Mouse (Mus musculus) limb, embryonic 14.5 days (tissue): Measurements from ENCODE around the gene Furin. TPM values are rescaled to one million over a fixed set of nuclear protein-coding genes. Genes with fewer than 3 reads are reported as not detected.

Experiments used
- ATAC-seq: fragments of 200-750 bp; cut with Nextera tagmentation; 2 replicates; pipeline ENCODE4 v1.8.0; 2017; ENCODE audit warnings: low read depth, moderate number of reproducible peaks, moderate TSS enrichment; ENCODE audit not compliant: low FRiP score
- DNase-seq: peaks from one replicate; pipeline ENCODE4 v3.0.0-alpha.2; 2015; ENCODE audit warnings: low spot score
- H3K27ac ChIP-seq: fragments of 300-500 bp; sonication (generic); replicated peaks from 2 replicates; pipeline ENCODE4 v1.5.1; 2014; ENCODE audit warnings: low read depth, mild to moderate bottlenecking, low read length, moderate library complexity, mixed read lengths
- H3K27me3 ChIP-seq: fragments of 300-500 bp; sonication (generic); 2 replicates; pipeline ENCODE4 v1.6.1; 2014; ENCODE audit warnings: low read length, mixed read lengths; ENCODE audit not compliant: control insufficient read depth, insufficient read depth
- H3K36me3 ChIP-seq: fragments of 300-500 bp; sonication (generic); 2 replicates; pipeline ENCODE4 v1.6.1; 2014; ENCODE audit warnings: mild to moderate bottlenecking, low read length, moderate library complexity, mixed read lengths; ENCODE audit not compliant: control insufficient read depth, insufficient read depth
- H3K4me1 ChIP-seq: fragments of 300-500 bp; sonication (generic); 2 replicates; pipeline ENCODE4 v1.6.1; 2014; ENCODE audit warnings: antibody characterized with exemption, low read length, mixed read lengths; ENCODE audit not compliant: control insufficient read depth, insufficient read depth
- H3K4me2 ChIP-seq: fragments of 300-500 bp; sonication (generic); replicated peaks from 2 replicates; pipeline ENCODE4 v1.6.1; 2014; ENCODE audit warnings: low read depth, mild to moderate bottlenecking, low read length, moderate library complexity; ENCODE audit not compliant: severe bottlenecking
- H3K4me3 ChIP-seq: fragments of 300-500 bp; sonication (generic); replicated peaks from 2 replicates; pipeline ENCODE4 v1.5.1; 2014; ENCODE audit warnings: low read length
- H3K9ac ChIP-seq: fragments of 300-500 bp; sonication (generic); 2 replicates; pipeline ENCODE4 v1.6.1; 2014; ENCODE audit warnings: mild to moderate bottlenecking, low read depth, low read length, moderate library complexity; ENCODE audit not compliant: severe bottlenecking
- H3K9me3 ChIP-seq: fragments of 300-500 bp; sonication (generic); 2 replicates; pipeline ENCODE4 v1.6.1; 2016; ENCODE audit warnings: low read length; ENCODE audit not compliant: control insufficient read depth
- POLR2A ChIP-seq: fragments of 200-500 bp; IDR thresholded peaks from 2 replicates; pipeline ENCODE4 v1.8.0; 2012; ENCODE audit warnings: inconsistent platforms, mild to moderate bottlenecking, moderate library complexity, borderline replicate concordance; ENCODE audit not compliant: insufficient read depth, insufficient read length; ENCODE audit errors: extremely low read depth
- WGBS: fragments of 180-500 bp; shearing (Covaris S2); extraction: QIAGEN DNeasy Blood & Tissue Kit; methylation state at CpG from one replicate; pipeline ENCODE4 v1.1.7; 2014; 5-methylcytosine and 5-hydroxymethylcytosine counted together
- polyA plus RNA-seq, 2 experiments: library from polyadenylated mRNA; depleted of rRNA in 1 of 2; stranded (reverse) in 1 of 2; unstranded in 1 of 2; fragments of >200 nt; fragmentation: Nextera tagmentation in 1 of 2; extraction: Ambion mirVana in 1 of 2; gene quantifications; 2 replicates each; pipeline versions ENCODE4 v1.2.1 to v1.2.3; 2012 to 2014

The Furin gene
- polyA plus RNA-seq, 2 experiments: 17.0 to 40.5 TPM

GRCm38 (mm10) chr7:80339793-80340628, 65.2 kb downstream of the Furin start:
- TF ChIP-seq POLR2A: peak; percentile 81; the same call in 1 of the 2 replicates
- H3K9me3 ChIP-seq: no peaks in the 10 kb centered on the region
- H3K27ac ChIP-seq: peak overlapping the region; percentile 91
- H3K27me3 ChIP-seq: no peaks in the 10 kb centered on the region
- DNase-seq (peak; percentile 97), ATAC-seq (peak; percentile 96)
- peak overlapping the region; percentile 68 for H3K9ac ChIP-seq
- peaks cover 22% of the 10 kb centered on the region for H3K36me3 ChIP-seq
- WGBS: under 1% methylated on average over 45 of the region's 45 CpGs
- H3K4me1 ChIP-seq: peaks cover 28% of the 10 kb centered on the region
- H3K4me2 ChIP-seq: peak overlapping the region; percentile 88
- peak overlapping the region; percentile 56 for H3K4me3 ChIP-seq

GRCm38 (mm10) chr7:80339371-80339770, 65.9 kb downstream of the Furin start:
- Histone ChIP-seq H3K4me1 (peaks cover 28% of the 10 kb centered on the region), H3K9ac (peak overlapping the region; percentile 68), H3K27ac (no peak overlapping the region), H3K27me3 (no peaks in the 10 kb centered on the region), H3K4me2 (peak overlapping the region; percentile 88), H3K9me3 (no peaks in the 10 kb centered on the region), H3K36me3 (peaks cover 28% of the 10 kb centered on the region), H3K4me3 (peak overlapping the region; percentile 56)
- WGBS: 4% methylated on average over 17 of the region's 17 CpGs
- ATAC-seq (no peak), DNase-seq (no peak)
- no peak for TF ChIP-seq POLR2A

Other genes starting within 250 kb of the Furin start
- 8.2 and 12.3 TPM in 2 replicates for gene Sema4b, start 218.6 kb downstream of the Furin start, polyA plus RNA-seq (2012; rRNA removed)
- gene Sema4b, start 218.6 kb downstream of the Furin start, polyA plus RNA-seq (2014; fragmentation: Nextera tagmentation; extraction: Ambion mirVana): 11.5 and 12.0 TPM in 2 replicates
- 37.8 and 52.0 TPM in 2 replicates for gene Cib1, start 172.6 kb downstream of the Furin start, polyA plus RNA-seq (2012; rRNA removed)
- gene Cib1, start 172.6 kb downstream of the Furin start, polyA plus RNA-seq (2014; fragmentation: Nextera tagmentation; extraction: Ambion mirVana): 66.1 and 72.1 TPM in 2 replicates
- 2.0 TPM in 2 replicates for gene Gdpgp1, start 172.6 kb downstream of the Furin start, polyA plus RNA-seq (2012; rRNA removed)
- 2.1 and 2.4 TPM in 2 replicates for gene Gdpgp1, start 172.6 kb downstream of the Furin start, polyA plus RNA-seq (2014; fragmentation: Nextera tagmentation; extraction: Ambion mirVana)
- gene Ttll13, start 159.1 kb downstream of the Furin start, polyA plus RNA-seq (2012; rRNA removed): 0.28 and 0.59 TPM in 2 replicates
- 0.73 and 0.94 TPM in 2 replicates for gene Ttll13, start 159.1 kb downstream of the Furin start, polyA plus RNA-seq (2014; fragmentation: Nextera tagmentation; extraction: Ambion mirVana)
- 50.0 and 51.6 TPM in 2 replicates for gene Ngrn, start 144.2 kb downstream of the Furin start, polyA plus RNA-seq (2012; rRNA removed)
- 47.5 and 49.9 TPM in 2 replicates for gene Ngrn, start 144.2 kb downstream of the Furin start, polyA plus RNA-seq (2014; fragmentation: Nextera tagmentation; extraction: Ambion mirVana)
- 17.0 and 19.1 TPM in 2 replicates for gene Vps33b, start 135.8 kb downstream of the Furin start, polyA plus RNA-seq (2012; rRNA removed)
- 8.6 and 9.2 TPM in 2 replicates for gene Vps33b, start 135.8 kb downstream of the Furin start, polyA plus RNA-seq (2014; fragmentation: Nextera tagmentation; extraction: Ambion mirVana)
- gene Prc1, start 111.0 kb downstream of the Furin start, polyA plus RNA-seq (2012; rRNA removed): 78.5 and 79.9 TPM in 2 replicates
- gene Prc1, start 111.0 kb downstream of the Furin start, polyA plus RNA-seq (2014; fragmentation: Nextera tagmentation; extraction: Ambion mirVana): 109 and 111 TPM in 2 replicates
- 22.5 and 26.2 TPM in 2 replicates for gene Rccd1, start 81.0 kb downstream of the Furin start, polyA plus RNA-seq (2012; rRNA removed)
- gene Rccd1, start 81.0 kb downstream of the Furin start, polyA plus RNA-seq (2014; fragmentation: Nextera tagmentation; extraction: Ambion mirVana): 8.0 and 10.2 TPM in 2 replicates
- gene Unc45a, start 64.4 kb downstream of the Furin start, polyA plus RNA-seq (2012; rRNA removed): 55.1 and 62.6 TPM in 2 replicates
- gene Unc45a, start 64.4 kb downstream of the Furin start, polyA plus RNA-seq (2014; fragmentation: Nextera tagmentation; extraction: Ambion mirVana): 36.9 and 40.4 TPM in 2 replicates
- 48.8 and 50.4 TPM in 2 replicates for gene Hddc3, start 62.3 kb downstream of the Furin start, polyA plus RNA-seq (2012; rRNA removed)
- gene Hddc3, start 62.3 kb downstream of the Furin start, polyA plus RNA-seq (2014; fragmentation: Nextera tagmentation; extraction: Ambion mirVana): 23.1 and 23.8 TPM in 2 replicates
- gene Man2a2, start 34.1 kb downstream of the Furin start, polyA plus RNA-seq (2012; rRNA removed): 64.8 and 89.1 TPM in 2 replicates
- 14.8 and 18.4 TPM in 2 replicates for gene Man2a2, start 34.1 kb downstream of the Furin start, polyA plus RNA-seq (2014; fragmentation: Nextera tagmentation; extraction: Ambion mirVana)
- gene Fes, start 17.5 kb downstream of the Furin start, polyA plus RNA-seq (2012; rRNA removed): 23.5 and 26.0 TPM in 2 replicates
- 12.6 and 14.5 TPM in 2 replicates for gene Fes, start 17.5 kb downstream of the Furin start, polyA plus RNA-seq (2014; fragmentation: Nextera tagmentation; extraction: Ambion mirVana)
- 12.9 and 16.2 TPM in 2 replicates for gene Blm, start 129.7 kb upstream of the Furin start, polyA plus RNA-seq (2012; rRNA removed)
- 17.8 and 18.6 TPM in 2 replicates for gene Blm, start 129.7 kb upstream of the Furin start, polyA plus RNA-seq (2014; fragmentation: Nextera tagmentation; extraction: Ambion mirVana)